22 mouse cellular contexts compared by ENCODE assay signal in genomic region chr2:69014241-69014640, GRCm38 (mm10).
DNase-seq lines count a peak whose midpoint lies in the region; ATAC-seq and TF ChIP-seq lines count a peak whose summit lies in the region.
"Had no signal": no experiment of that assay in that cellular context is flagged by ENCODE, and none has a peak within 500 bp of the region (broad histone marks: within the 10 kb centered on the region; RNA-seq: fewer than 3 reads in every experiment).

No protein-coding gene starts in this region.

- no peak for TF ChIP-seq CTCF in lung, adult 2 months (IDR thresholded peaks at IDR 0.05; ENCODE audit: insufficient read depth, low read length)

- ATAC-seq in cerebellum, adult (ENCODE audit: insufficient number of reproducible peaks, low FRiP score, low TSS enrichment) = peak; percentile 42
- ATAC-seq in inflammation-experienced regulatory T-cells, adult 6 months = no peak
- ATAC-seq: CD4-positive, CD25-positive, alpha-beta regulatory T cell, adult 4 months; forebrain, embryonic 16.5 days; hindbrain, embryonic 16.5 days had no signal

- H3ac ChIP-seq in myocyte (ENCODE audit: control insufficient read depth, insufficient read length) = no peak overlapping the region

- no peak for DNase-seq in cerebellum, postnatal 4 days (ENCODE audit: low spot score in 2 of 2)
- DNase-seq in cerebellum, adult 9-10 months = peak; percentile 82
- peak; percentile 65 to 80 for DNase-seq in cerebellum, postnatal 25 days
- no peak for DNase-seq in lung, adult 2 months
- no peak for DNase-seq in gastrocnemius, postnatal 4 days (ENCODE audit: low spot score in 2 of 2)
- DNase-seq: adrenal gland, adult 8-10 months; adrenal gland, postnatal 36 days; B cell, adult 2 months; gastrocnemius, postnatal 14 days; heart, adult 18-20 months; heart, postnatal 10 days; heart, postnatal 4 days; kidney, adult 11 months had no signal

- H3K79me2 ChIP-seq in myocyte (ENCODE audit: control insufficient read depth, insufficient read depth) = peaks cover 34% of the 10 kb centered on the region

- 96% methylated on average over 9 of the region's 9 CpGs for WGBS in lung, adult 2 months

- no peaks in the 10 kb centered on the region for H3K27me3 ChIP-seq in myocyte (ENCODE audit: control insufficient read depth, insufficient read depth, insufficient read length)
- H3K27me3 ChIP-seq: embryonic facial prominence, embryonic 12.5 days; hindbrain, embryonic 12.5 days had no signal

- H3K4me2 ChIP-seq in myocyte (ENCODE audit: low read depth) = no peak overlapping the region
- H3K4me2 ChIP-seq: embryonic facial prominence, embryonic 12.5 days; hindbrain, embryonic 12.5 days had no signal

- H3K4me3 ChIP-seq in myocyte = no peak overlapping the region
- no peak overlapping the region for H3K4me3 ChIP-seq in lung, adult 2 months (replicated peaks; ENCODE audit: extremely low read depth, low read depth, low read length)
- H3K4me3 ChIP-seq: embryonic facial prominence, embryonic 12.5 days; heart, embryonic 10.5 days; hindbrain, embryonic 12.5 days had no signal

- no peaks in the 10 kb centered on the region for H3K4me1 ChIP-seq in lung, adult 2 months (ENCODE audit: control insufficient read depth, insufficient read depth, low read length)

- H3K36me3 ChIP-seq in myocyte (ENCODE audit: control insufficient read depth, insufficient read depth) = no peaks in the 10 kb centered on the region
- H3K36me3 ChIP-seq: embryonic facial prominence, embryonic 12.5 days; heart, embryonic 10.5 days; hindbrain, embryonic 12.5 days had no signal

- no peak for TF ChIP-seq POLR2A in myocyte (IDR thresholded peaks at IDR 0.05; ENCODE audit: insufficient read length, low read depth)
- TF ChIP-seq POLR2A in lung, adult 2 months (IDR thresholded peaks at IDR 0.05; ENCODE audit: borderline replicate concordance, extremely low read depth, low read depth, low read length) = no peak

TF ChIP-seq in myocyte, 11 proteins besides CTCF, POLR2A, EP300 and RAD21:
- TF ChIP-seq MYOG (IDR thresholded peaks at IDR 0.05; ENCODE audit: control insufficient read depth in 1 of 3, insufficient read depth in 1 of 3, insufficient read length in 2 of 3, low read depth in 2 of 3) (peak in 1 of 3 experiments; percentile 18), MYOD1 (IDR thresholded peaks at IDR 0.05; ENCODE audit: control insufficient read depth in 1 of 3, insufficient read length in 2 of 3, low read depth in 2 of 3) (peak in 2 of 3 experiments; percentile 21 to 30), REST (IDR thresholded peaks at IDR 0.05; ENCODE audit: insufficient read depth, insufficient read length) (no peak), USF1 (IDR thresholded peaks at IDR 0.05; ENCODE audit: low read depth) (no peak), TCF3 (IDR thresholded peaks at IDR 0.05; ENCODE audit: insufficient read length, low read depth) (no peak)

Comparison
In these comparisons a context has a peak if more than half of its experiments do, and no peak if none do; other contexts are left out.
1. DNase-seq: peak in cerebellum, adult 9-10 months (single experiment) and cerebellum, postnatal 25 days (2 of 2); none in cerebellum, postnatal 4 days (0 of 2), lung, adult 2 months (single experiment) and gastrocnemius, postnatal 4 days (0 of 2).